Mouse (Mus musculus) ES-Bruce4 (cell line): ENCODE data around the gene Maml3.

Source experiments
- CTCF ChIP-seq: IDR thresholded peaks from one replicate; pipeline ENCODE4 v1.8.1; 2011; ENCODE audit warnings: low read depth, low read length
- EP300 ChIP-seq: IDR thresholded peaks from 2 replicates; pipeline ENCODE4 v1.6.1; 2011; ENCODE audit warnings: low read depth, low read length; ENCODE audit not compliant: insufficient read depth
- POLR2A ChIP-seq: IDR thresholded peaks from one replicate; pipeline ENCODE4 v1.8.1; 2011; ENCODE audit warnings: low read length; ENCODE audit not compliant: insufficient read depth

DNA sequence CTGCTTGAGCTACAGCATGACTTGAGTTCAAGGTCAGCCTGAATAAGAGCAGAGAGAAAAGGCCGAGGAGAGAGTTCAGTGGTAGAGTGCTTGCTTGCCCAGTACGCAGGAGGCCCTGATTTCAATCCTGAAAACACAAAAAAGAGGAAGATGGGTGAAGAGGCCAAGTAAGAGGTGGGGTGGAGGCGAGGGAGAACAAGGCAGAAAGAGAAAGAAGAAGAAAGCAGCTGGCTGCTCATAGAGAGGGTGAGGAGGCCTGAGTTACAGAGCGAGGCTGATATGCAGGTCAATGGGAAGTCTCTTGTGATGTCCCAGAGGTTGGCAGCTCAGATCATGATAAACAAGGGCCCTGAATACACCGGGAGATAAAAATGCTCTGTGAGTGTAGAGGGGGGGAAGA is 165.8 kb downstream of the Maml3 start:
- TF ChIP-seq CTCF (no peak), POLR2A (no peak), EP300 (no peak)
